Mouse (Mus musculus) hindbrain, embryonic 11.5 days (tissue): Measurements from ENCODE around the gene Lrrc8b. TPM values are rescaled to one million over a fixed set of nuclear protein-coding genes. Genes with fewer than 3 reads are reported as not detected.

Experiments
- ATAC-seq: fragments of 200-750 bp; cut with Nextera tagmentation; 2 replicates; pipeline ENCODE4 v1.8.0; 2017; ENCODE audit warnings: mild to moderate bottlenecking, moderate TSS enrichment, moderate library complexity; ENCODE audit not compliant: low FRiP score
- DNase-seq: peaks from one replicate; pipeline ENCODE4 v3.0.0-alpha.2; 2015; ENCODE audit warnings: low spot score
- H3K27ac ChIP-seq: fragments of 300-500 bp; sonication (generic); 2 replicates; pipeline ENCODE4 v1.5.1; 2014; ENCODE audit warnings: mild to moderate bottlenecking, low read depth, low read length
- H3K27me3 ChIP-seq: fragments of 300-500 bp; sonication (generic); 2 replicates; pipeline ENCODE4 v1.6.1; 2014; ENCODE audit warnings: mild to moderate bottlenecking, low read length, moderate library complexity, mixed read lengths; ENCODE audit not compliant: control insufficient read depth, insufficient read depth
- H3K36me3 ChIP-seq: fragments of 300-500 bp; sonication (generic); 2 replicates; pipeline ENCODE4 v1.6.1; 2014; ENCODE audit warnings: mild to moderate bottlenecking, low read length, moderate library complexity, mixed read lengths; ENCODE audit not compliant: control insufficient read depth, insufficient read depth
- H3K4me1 ChIP-seq: fragments of 300-500 bp; sonication (generic); replicated peaks from 2 replicates; pipeline ENCODE4 v1.6.1; 2014; ENCODE audit warnings: low read length, mixed read lengths; ENCODE audit not compliant: control insufficient read depth, insufficient read depth
- H3K4me2 ChIP-seq: fragments of 300-500 bp; sonication (generic); replicated peaks from 2 replicates; pipeline ENCODE4 v1.6.1; 2014; ENCODE audit warnings: mild to moderate bottlenecking, low read depth, low read length
- H3K4me3 ChIP-seq: fragments of 300-500 bp; sonication (generic); 2 replicates; pipeline ENCODE4 v1.5.1; 2014; ENCODE audit warnings: low read depth, low read length
- H3K9ac ChIP-seq: fragments of 300-500 bp; sonication (generic); 2 replicates; pipeline ENCODE4 v1.6.1; 2014; ENCODE audit warnings: low read depth, low read length
- H3K9me3 ChIP-seq: fragments of 300-500 bp; sonication (generic); 2 replicates; pipeline ENCODE4 v1.6.1; 2016; ENCODE audit warnings: low read length; ENCODE audit not compliant: control insufficient read depth
- WGBS: fragments of 180-500 bp; shearing (Covaris S2); extraction: QIAGEN DNeasy Blood & Tissue Kit; methylation state at CpG from one replicate; pipeline ENCODE4 v1.1.7; 2014; 5-methylcytosine and 5-hydroxymethylcytosine counted together
- polyA plus RNA-seq: library from polyadenylated mRNA; unstranded; fragments of >200 nt; fragmentation: Nextera tagmentation; extraction: Ambion mirVana; gene quantifications from 2 replicates; pipeline ENCODE4 v1.2.1, GENCODE M21; 2014

The Lrrc8b gene
- polyA plus RNA-seq, 1 experiment from 2014 or later = 10.5 TPM

GRCm38 (mm10) chr5:105484891-105485290 lies 69.3 kb downstream of the Lrrc8b start:
- H3K4me2 ChIP-seq = no peak overlapping the region
- no peaks in the 10 kb centered on the region for H3K4me1 ChIP-seq
- 94% methylated on average over 14 of the region's 14 CpGs for WGBS
- no peaks in the 10 kb centered on the region for H3K27me3 ChIP-seq
- 0 out of 2 replicates have a peak, but pooled peaks cover 8% of the 10 kb centered on the region for H3K36me3 ChIP-seq
- H3K9ac ChIP-seq = no peak overlapping the region
- H3K27ac ChIP-seq = no peak overlapping the region
- DNase-seq = no peak
- H3K4me3 ChIP-seq = no peak overlapping the region
- no peaks in the 10 kb centered on the region for H3K9me3 ChIP-seq
- ATAC-seq = no peak

DNA sequence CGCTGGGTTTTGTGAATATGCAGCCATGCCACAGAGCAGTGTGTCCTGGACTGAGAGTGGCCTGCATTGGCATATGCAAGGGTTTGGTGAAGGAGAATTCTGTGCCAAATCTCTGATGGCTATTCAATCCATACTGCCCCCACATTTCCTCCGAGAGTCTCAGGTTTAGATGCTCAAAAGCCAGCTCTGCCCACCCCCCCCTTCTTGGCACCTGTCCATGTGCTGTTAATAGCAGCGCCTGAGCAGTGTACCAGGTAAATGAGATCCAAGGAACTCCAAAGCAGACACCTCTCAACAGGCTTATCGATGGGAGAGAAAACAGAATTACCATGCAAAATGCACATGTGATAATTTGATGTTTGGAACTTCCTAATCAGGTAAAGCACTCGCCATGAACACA lies 74.6 kb downstream of the Lrrc8b start:
- 93% methylated on average over 5 of the region's 5 CpGs for WGBS

GRCm38 (mm10) chr5:105491389-105491788 lies 75.8 kb downstream of the Lrrc8b start:
- no peaks in the 10 kb centered on the region for H3K36me3 ChIP-seq
- H3K4me3 ChIP-seq = no peak overlapping the region
- WGBS = 62% methylated on average over 4 of the region's 4 CpGs
- no peaks in the 10 kb centered on the region for H3K27me3 ChIP-seq
- peak; percentile 21; the same call in 1 of the 2 replicates for ATAC-seq
- no peak overlapping the region for H3K4me2 ChIP-seq
- no peaks in the 10 kb centered on the region for H3K9me3 ChIP-seq
- peak; percentile 48 for DNase-seq
- no peak overlapping the region for H3K9ac ChIP-seq
- H3K27ac ChIP-seq = no peak overlapping the region
- peaks cover 3% of the 10 kb centered on the region; the same call in 1 of the 2 replicates for H3K4me1 ChIP-seq

More for the DNA sequence above, 74.6 kb downstream of the Lrrc8b start:
- Histone ChIP-seq H3K36me3 (0 out of 2 replicates have a peak, but pooled peaks cover 3% of the 10 kb centered on the region), H3K27me3 (no peaks in the 10 kb centered on the region), H3K9ac (no peak overlapping the region), H3K27ac (no peak overlapping the region), H3K4me2 (no peak overlapping the region), H3K9me3 (no peaks in the 10 kb centered on the region), H3K4me3 (no peak overlapping the region), H3K4me1 (peaks cover 3% of the 10 kb centered on the region; the same call in 1 of the 2 replicates)
- ATAC-seq (no peak), DNase-seq (no peak)

GRCm38 (mm10) chr5:105492367-105493246 lies 77.0 kb downstream of the Lrrc8b start:
- no peak overlapping the region for H3K4me3 ChIP-seq
- no peaks in the 10 kb centered on the region for H3K36me3 ChIP-seq
- no peak overlapping the region for H3K4me2 ChIP-seq
- no peak overlapping the region for H3K27ac ChIP-seq
- DNase-seq = peak; percentile 24
- no peaks in the 10 kb centered on the region for H3K9me3 ChIP-seq
- 42% methylated on average over 10 of the region's 10 CpGs for WGBS
- no peak overlapping the region for H3K9ac ChIP-seq
- peaks cover 3% of the 10 kb centered on the region; the same call in 1 of the 2 replicates for H3K4me1 ChIP-seq
- no peak for ATAC-seq
- H3K27me3 ChIP-seq = no peaks in the 10 kb centered on the region

DNA sequence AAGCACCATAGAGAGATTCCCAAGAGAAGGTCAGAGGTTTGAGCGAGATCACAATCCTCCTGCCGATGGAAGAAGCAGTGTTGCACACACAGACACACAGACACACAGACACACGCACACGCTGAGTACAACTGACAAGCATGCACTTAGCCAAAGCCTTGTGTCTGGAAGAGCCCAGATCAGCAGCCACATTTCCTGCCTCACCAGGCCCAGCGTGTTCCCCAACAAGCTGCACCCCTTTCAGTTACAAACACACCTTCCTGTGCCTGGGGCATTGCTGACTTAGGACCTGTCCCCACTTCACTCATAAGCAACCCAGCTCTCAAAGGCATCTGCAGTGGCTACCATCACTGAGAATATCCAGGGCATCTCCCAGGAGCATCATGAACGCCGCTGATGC lies 77.8 kb downstream of the Lrrc8b start:
- Histone ChIP-seq H3K9ac (no peak overlapping the region), H3K4me2 (no peak overlapping the region), H3K4me1 (peaks cover 3% of the 10 kb centered on the region; the same call in 1 of the 2 replicates), H3K36me3 (no peaks in the 10 kb centered on the region), H3K27ac (no peak overlapping the region), H3K4me3 (no peak overlapping the region), H3K9me3 (no peaks in the 10 kb centered on the region), H3K27me3 (no peaks in the 10 kb centered on the region)
- 83% methylated on average over 7 of the region's 7 CpGs for WGBS
- ATAC-seq (no peak), DNase-seq (no peak)

GRCm38 (mm10) chr5:105494246-105494917 lies 78.8 kb downstream of the Lrrc8b start:
- Histone ChIP-seq H3K36me3 (no peaks in the 10 kb centered on the region), H3K4me3 (no peak overlapping the region), H3K4me2 (no peak overlapping the region), H3K27ac (no peak overlapping the region), H3K27me3 (no peaks in the 10 kb centered on the region), H3K9ac (no peak overlapping the region), H3K4me1 (peaks cover 3% of the 10 kb centered on the region; the same call in 1 of the 2 replicates), H3K9me3 (no peaks in the 10 kb centered on the region)
- DNase-seq (no peak), ATAC-seq (no peak)
- 33% methylated on average over 10 of the region's 10 CpGs for WGBS

DNA sequence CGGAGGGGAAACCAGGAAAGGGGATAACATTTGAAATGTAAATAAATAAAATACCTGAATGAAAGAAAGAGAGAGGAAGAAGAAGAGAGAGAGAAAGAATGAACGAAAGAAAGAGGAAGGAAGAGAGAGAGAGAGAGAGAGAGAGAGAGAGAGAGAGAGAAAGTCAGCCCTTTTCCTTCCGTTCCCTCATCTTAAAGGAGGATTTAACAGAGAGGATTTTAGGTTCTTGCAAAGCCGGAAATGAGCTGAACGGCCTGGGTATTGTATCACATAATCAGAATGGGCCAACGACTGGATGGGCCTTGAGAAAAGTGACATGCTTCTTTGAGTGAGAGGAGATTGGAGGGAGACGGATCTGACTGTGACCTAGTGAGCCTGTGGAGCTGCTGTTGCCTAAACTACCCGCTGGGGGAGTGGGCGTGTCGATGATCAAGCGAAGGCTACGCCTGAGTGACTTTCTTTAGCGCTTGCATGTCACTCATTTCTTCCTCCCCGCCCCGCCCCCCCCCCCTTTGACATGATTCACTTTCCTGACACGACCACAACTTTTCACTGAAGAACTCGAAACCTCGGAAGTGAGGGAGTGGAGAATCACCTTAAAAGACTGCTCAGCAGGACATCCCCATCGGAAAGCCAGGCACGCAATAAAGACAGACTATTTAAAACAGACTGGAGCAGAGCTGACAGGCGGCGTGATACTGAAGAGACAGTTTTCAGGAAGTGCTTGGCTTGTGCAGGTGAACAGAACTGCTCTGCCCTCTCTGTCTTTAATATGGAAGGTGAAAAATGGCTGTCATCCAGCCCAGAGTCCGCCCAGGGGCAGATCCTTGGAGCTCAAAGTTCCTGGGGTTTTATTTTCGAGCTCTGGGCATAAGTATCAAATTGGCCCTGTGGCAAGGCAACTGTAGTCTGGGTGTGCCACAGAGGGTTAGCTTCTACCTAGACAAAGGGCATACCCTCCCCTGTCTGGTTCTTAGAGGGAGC lies 79.6 kb downstream of the Lrrc8b start:
- Histone ChIP-seq H3K27ac (no peak overlapping the region; the same call in 1 of the 2 replicates), H3K9me3 (no peaks in the 10 kb centered on the region), H3K4me1 (peaks cover 3% of the 10 kb centered on the region; the same call in 1 of the 2 replicates), H3K27me3 (no peaks in the 10 kb centered on the region), H3K36me3 (no peaks in the 10 kb centered on the region), H3K4me3 (no peak overlapping the region), H3K9ac (no peak overlapping the region), H3K4me2 (peak overlapping the region; percentile 36)
- DNase-seq (peak; percentile 88), ATAC-seq (peak; percentile 91)
- 5% methylated on average over 24 of the region's 24 CpGs for WGBS

GRCm38 (mm10) chr5:105496133-105496532 lies 80.6 kb downstream of the Lrrc8b start:
- Histone ChIP-seq H3K9ac (no peak overlapping the region), H3K4me3 (no peak overlapping the region), H3K36me3 (no peaks in the 10 kb centered on the region), H3K27ac (0 out of 2 replicates have a peak overlapping the region, but pooled peaks have one; percentile 9), H3K4me2 (no peak overlapping the region), H3K4me1 (peaks cover 3% of the 10 kb centered on the region; the same call in 1 of the 2 replicates), H3K27me3 (no peaks in the 10 kb centered on the region), H3K9me3 (no peaks in the 10 kb centered on the region)
- DNase-seq (peak; percentile 41), ATAC-seq (no peak)
- WGBS = 77% methylated on average over 4 of the region's 4 CpGs
